Mouse (Mus musculus) embryonic facial prominence, embryonic 12.5 days (tissue): ENCODE results near the gene Pars2. TPM values are rescaled to one million over a fixed set of nuclear protein-coding genes. Genes with fewer than 3 reads are reported as not detected.

Experiments
- ATAC-seq: fragments of 200-750 bp; cut with Nextera tagmentation; 2 replicates; pipeline ENCODE4 v1.8.0; 2017; ENCODE audit not compliant: insufficient number of reproducible peaks, insufficient read depth, low FRiP score, low TSS enrichment
- H3K27ac ChIP-seq: fragments of 300-500 bp; sonication (generic); 2 replicates; pipeline ENCODE4 v1.5.1; 2016; ENCODE audit warnings: mild to moderate bottlenecking
- H3K27me3 ChIP-seq: fragments of 300-500 bp; sonication (generic); 2 replicates; pipeline ENCODE4 v1.6.1; 2016; ENCODE audit warnings: mild to moderate bottlenecking, moderate library complexity
- H3K36me3 ChIP-seq: fragments of 300-500 bp; sonication (generic); 2 replicates; pipeline ENCODE4 v1.6.1; 2016; ENCODE audit warnings: mild to moderate bottlenecking
- H3K4me1 ChIP-seq: fragments of 300-500 bp; sonication (generic); 2 replicates; pipeline ENCODE4 v1.6.1; 2016
- H3K4me2 ChIP-seq: fragments of 300-500 bp; sonication (generic); replicated peaks from 2 replicates; pipeline ENCODE4 v1.6.1; 2016; ENCODE audit warnings: mild to moderate bottlenecking, moderate library complexity
- H3K4me3 ChIP-seq: fragments of 300-500 bp; sonication (generic); 2 replicates; pipeline ENCODE4 v1.5.1; 2016; ENCODE audit warnings: mild to moderate bottlenecking
- H3K9ac ChIP-seq: fragments of 300-500 bp; sonication (generic); 2 replicates; pipeline ENCODE4 v1.6.1; 2016; ENCODE audit warnings: mild to moderate bottlenecking, moderate library complexity
- H3K9me3 ChIP-seq: fragments of 300-500 bp; sonication (generic); 2 replicates; pipeline ENCODE4 v1.6.1; 2016; ENCODE audit warnings: mild to moderate bottlenecking, moderate library complexity
- WGBS: fragments of 180-500 bp; shearing (Covaris S2); methylation state at CpG from one replicate; pipeline ENCODE4 v1.1.7; 2016; 5-methylcytosine and 5-hydroxymethylcytosine counted together
- polyA plus RNA-seq: library from polyadenylated mRNA; unstranded; fragments of >200 nt; fragmentation: Nextera tagmentation; extraction: Ambion mirVana; gene quantifications from 2 replicates; pipeline ENCODE4 v1.2.1, GENCODE M21; 2016

The Pars2 gene
- polyA plus RNA-seq, 1 experiment from 2014 or later: 15.3 TPM

DNA sequence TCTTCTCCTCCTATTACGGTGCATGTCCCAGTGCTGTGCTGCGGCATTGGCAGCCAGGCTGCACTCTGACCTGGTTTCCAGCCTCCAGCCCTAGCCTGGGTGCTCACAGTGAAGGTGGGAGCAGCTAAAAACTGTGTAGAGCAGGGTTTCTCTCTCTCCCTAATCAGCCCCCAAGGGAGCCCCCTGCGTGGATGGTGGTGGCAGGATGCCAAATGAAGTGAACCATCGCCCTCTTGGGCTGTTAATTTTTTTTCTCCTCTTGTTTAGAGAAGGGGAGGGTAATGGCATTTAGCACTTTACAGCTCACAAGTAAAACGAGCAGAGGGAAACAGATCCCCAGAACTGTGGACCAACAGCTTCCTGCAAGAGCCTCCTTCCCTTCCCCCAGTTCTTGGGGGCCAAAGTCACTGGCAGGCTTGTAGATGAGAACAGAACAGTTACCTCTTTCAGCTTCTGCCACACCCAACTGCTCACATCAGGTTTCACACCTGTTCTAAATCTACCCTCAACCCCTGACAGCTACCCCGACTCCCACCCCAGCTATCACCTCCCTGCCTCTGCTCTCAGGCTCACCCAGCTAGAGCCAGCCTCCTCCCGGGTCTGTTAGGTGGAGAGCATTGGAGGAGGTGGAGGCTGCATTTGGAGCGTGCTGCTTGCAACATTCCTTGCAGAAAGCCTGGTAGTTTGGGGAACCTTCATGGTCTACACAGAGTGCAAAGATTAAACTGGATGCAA lies 7.2 kb upstream of the Pars2 start:
- peak overlapping the region; percentile 43; the same call in 1 of the 2 replicates for H3K27ac ChIP-seq

DNA sequence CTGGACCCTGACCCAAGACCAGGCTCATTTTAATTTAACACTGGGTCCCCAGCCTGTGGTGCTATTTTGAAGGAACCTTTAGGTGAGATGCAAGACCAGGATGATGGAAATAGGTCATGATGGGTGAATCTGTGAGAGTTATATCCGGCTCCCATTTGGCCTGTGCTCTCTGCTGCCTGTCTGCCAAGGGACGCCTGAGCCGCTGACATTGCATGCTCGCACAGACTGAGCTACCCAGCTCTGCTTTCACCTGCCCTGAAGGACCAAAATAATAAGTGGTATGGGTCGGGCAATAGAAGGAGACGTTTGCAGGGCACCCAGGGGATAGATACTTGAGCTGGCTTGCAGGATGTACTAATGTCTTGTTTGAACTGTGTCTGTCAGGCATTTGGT lies 6.7 kb upstream of the Pars2 start:
- Histone ChIP-seq H3K4me1 (peaks cover 12% of the 10 kb centered on the region), H3K4me3 (no peak overlapping the region), H3K4me2 (no peak overlapping the region), H3K27ac (peak overlapping the region; percentile 43; the same call in 1 of the 2 replicates), H3K36me3 (no peaks in the 10 kb centered on the region), H3K27me3 (no peaks in the 10 kb centered on the region), H3K9me3 (no peaks in the 10 kb centered on the region), H3K9ac (no peak overlapping the region)
- 60% methylated on average over 6 of the region's 6 CpGs for WGBS
- ATAC-seq: no peak

More for the DNA sequence above, 7.2 kb upstream of the Pars2 start:
- peaks cover 12% of the 10 kb centered on the region for H3K4me1 ChIP-seq
- H3K27me3 ChIP-seq: no peaks in the 10 kb centered on the region
- H3K9me3 ChIP-seq: no peaks in the 10 kb centered on the region
- H3K4me2 ChIP-seq: no peak overlapping the region
- no peak for ATAC-seq
- H3K4me3 ChIP-seq: no peak overlapping the region
- 37% methylated on average over 8 of the region's 8 CpGs for WGBS
- no peaks in the 10 kb centered on the region for H3K36me3 ChIP-seq
- 0 out of 2 replicates have a peak overlapping the region, but pooled peaks have one; percentile 10 for H3K9ac ChIP-seq

DNA sequence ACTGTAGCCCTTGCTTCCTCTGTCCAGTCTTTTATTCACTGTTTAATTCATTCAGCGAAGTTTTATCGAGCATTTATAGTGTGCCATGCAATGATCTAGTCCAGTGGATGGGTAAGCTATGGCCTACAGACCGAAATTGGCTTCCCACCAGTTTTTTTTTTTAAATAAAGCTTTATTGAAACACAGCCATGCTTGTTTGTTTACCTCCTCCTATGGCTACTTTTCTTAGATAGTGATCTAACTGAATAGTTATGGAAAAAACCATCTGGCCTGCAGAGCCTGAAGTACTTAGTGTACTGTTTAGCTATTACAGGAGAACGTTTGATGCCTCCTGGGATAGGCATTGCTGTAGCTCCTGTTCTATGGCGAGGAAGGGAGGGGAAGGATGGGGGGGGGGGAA lies 5.1 kb upstream of the Pars2 start:
- Histone ChIP-seq H3K4me3 (no peak overlapping the region), H3K27ac (no peak overlapping the region), H3K27me3 (no peaks in the 10 kb centered on the region), H3K4me1 (peaks cover 12% of the 10 kb centered on the region), H3K4me2 (no peak overlapping the region), H3K9ac (no peak overlapping the region), H3K9me3 (no peaks in the 10 kb centered on the region), H3K36me3 (no peaks in the 10 kb centered on the region)
- 81% methylated on average over 5 of the region's 5 CpGs for WGBS
- no peak for ATAC-seq

DNA sequence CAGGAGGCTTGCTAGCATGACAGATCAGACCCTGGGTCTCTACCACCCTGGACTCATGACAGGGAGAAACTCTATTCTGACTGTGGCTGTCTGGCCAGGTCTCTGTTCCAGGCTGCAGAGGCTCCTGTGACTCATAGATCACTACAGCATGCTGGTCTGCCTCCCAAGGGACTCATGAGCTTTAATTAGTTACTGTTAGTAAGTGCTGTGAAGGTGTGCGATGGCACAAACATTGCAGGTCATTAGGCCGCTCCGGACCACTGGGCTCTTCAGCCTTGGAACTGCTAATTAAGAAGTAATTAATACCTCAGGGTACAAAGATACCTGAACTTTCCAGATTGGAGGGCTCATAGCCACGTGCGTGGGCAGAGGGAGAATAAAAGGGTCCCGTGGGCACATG lies 3.7 kb upstream of the Pars2 start:
- H3K27me3 ChIP-seq: no peaks in the 10 kb centered on the region
- peaks cover 18% of the 10 kb centered on the region for H3K4me1 ChIP-seq
- no peak for ATAC-seq
- no peak overlapping the region for H3K4me2 ChIP-seq
- H3K9me3 ChIP-seq: no peaks in the 10 kb centered on the region
- H3K4me3 ChIP-seq: no peak overlapping the region
- H3K36me3 ChIP-seq: no peaks in the 10 kb centered on the region
- no peak overlapping the region for H3K9ac ChIP-seq
- 78% methylated on average over 6 of the region's 6 CpGs for WGBS
- no peak overlapping the region for H3K27ac ChIP-seq

DNA sequence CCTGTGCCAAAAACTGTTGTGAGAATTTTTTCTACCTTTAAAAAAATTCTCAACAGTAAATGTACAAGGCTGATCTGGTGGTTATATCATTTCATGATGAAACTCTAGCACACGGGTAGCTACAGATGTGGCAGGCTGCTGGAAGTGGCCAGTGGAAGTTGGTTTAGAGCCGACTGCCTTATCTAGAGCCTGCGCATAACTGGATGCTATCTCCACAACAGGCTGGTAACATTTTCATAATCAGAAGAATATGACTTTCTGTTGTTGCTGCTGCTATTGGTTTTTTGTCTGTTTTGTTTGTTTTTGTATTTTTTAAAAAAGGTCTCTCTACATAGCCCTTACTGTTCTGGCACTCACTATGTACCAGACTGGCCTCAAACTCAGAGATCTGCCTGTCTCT lies 1.7 kb downstream of the Pars2 start:
- Histone ChIP-seq H3K27ac (no peak overlapping the region), H3K36me3 (peaks cover 27% of the 10 kb centered on the region), H3K4me3 (no peak overlapping the region), H3K9ac (no peak overlapping the region), H3K4me2 (no peak overlapping the region), H3K9me3 (no peaks in the 10 kb centered on the region), H3K27me3 (no peaks in the 10 kb centered on the region), H3K4me1 (peaks cover 6% of the 10 kb centered on the region)
- ATAC-seq: no peak
- 86% methylated on average over 3 of the region's 3 CpGs for WGBS

DNA sequence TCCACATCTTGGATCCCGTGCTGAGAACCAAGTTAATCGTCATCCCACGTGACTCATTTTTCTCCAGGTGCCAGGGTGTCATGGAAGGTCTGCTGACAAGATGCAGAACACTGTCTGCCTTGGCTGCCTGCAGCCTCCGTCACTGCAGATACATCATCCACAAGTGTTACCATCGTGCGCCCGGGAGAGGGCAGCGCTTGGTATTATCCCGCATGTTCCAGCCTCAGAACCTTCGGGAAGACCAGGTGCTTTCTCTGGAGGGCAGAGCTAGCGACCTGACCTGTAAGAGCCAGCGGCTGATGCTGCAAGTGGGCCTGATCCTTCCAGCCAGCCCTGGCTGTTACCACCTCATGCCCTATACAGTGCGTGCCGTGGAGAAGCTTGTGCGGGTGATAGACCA lies 2.2 kb downstream of the Pars2 start:
- Histone ChIP-seq H3K4me1 (peaks cover 6% of the 10 kb centered on the region), H3K9me3 (no peaks in the 10 kb centered on the region), H3K4me2 (no peak overlapping the region), H3K27ac (no peak overlapping the region), H3K4me3 (no peak overlapping the region), H3K36me3 (peaks cover 27% of the 10 kb centered on the region), H3K9ac (no peak overlapping the region), H3K27me3 (no peaks in the 10 kb centered on the region)
- ATAC-seq: no peak
- 93% methylated on average over 15 of the region's 15 CpGs for WGBS

DNA sequence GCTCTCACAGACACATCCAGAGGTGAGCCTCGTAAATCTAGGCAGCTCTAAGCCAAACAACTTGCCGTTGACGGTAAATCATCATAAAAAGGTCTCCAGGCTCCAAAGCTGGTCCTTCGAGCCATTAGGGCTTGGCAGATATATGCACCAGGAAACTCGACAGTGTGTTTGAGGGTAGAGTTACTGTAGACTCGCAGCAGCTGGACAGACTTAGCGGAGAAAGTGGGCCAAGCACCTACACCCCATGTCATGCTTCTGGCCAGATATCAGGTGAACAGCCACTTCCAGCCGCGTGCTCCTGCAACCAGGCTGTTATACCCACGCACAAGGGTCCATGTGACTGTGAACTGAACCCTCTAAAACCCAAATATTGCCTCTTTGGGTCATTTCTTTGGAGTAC lies 4.8 kb downstream of the Pars2 start:
- no peak for ATAC-seq
- Histone ChIP-seq H3K4me3 (no peak overlapping the region), H3K4me1 (peaks cover 6% of the 10 kb centered on the region), H3K27ac (no peak overlapping the region), H3K9ac (no peak overlapping the region), H3K4me2 (no peak overlapping the region), H3K27me3 (no peaks in the 10 kb centered on the region), H3K36me3 (peaks cover 45% of the 10 kb centered on the region), H3K9me3 (no peaks in the 10 kb centered on the region)
- WGBS: 89% methylated on average over 10 of the region's 10 CpGs

DNA sequence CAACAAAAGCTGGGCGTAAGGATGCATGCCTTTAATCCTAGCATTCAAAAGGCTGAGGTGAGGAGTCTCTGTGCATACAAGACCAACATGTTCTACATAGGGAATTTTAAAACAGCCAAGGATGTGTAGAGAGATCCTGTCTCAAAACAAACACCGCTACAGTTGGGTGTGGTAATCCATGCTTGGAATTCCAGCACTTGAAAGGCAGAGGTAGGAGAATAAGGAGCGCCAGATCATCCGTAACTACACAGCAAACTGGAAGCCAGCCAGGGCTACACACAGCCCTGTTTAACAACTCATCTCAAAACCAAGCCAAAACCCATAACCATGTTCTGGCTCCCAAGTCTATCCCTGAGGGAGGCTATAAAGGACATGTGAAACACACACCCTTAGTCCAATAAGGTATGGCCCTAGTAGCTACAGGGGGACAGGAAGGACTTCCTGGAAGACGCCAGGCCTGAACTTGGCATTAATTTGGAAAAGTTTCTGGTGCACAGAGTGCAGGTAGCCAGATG lies 13.1 kb downstream of the Pars2 start:
- no peak overlapping the region for H3K4me2 ChIP-seq
- H3K4me3 ChIP-seq: no peak overlapping the region
- H3K27me3 ChIP-seq: no peaks in the 10 kb centered on the region
- H3K36me3 ChIP-seq: peaks cover 96% of the 10 kb centered on the region
- 92% methylated on average over 5 of the region's 5 CpGs for WGBS
- no peaks in the 10 kb centered on the region for H3K9me3 ChIP-seq
- no peak for ATAC-seq
- H3K4me1 ChIP-seq: no peaks in the 10 kb centered on the region
- no peak overlapping the region for H3K27ac ChIP-seq
- no peak overlapping the region for H3K9ac ChIP-seq

DNA sequence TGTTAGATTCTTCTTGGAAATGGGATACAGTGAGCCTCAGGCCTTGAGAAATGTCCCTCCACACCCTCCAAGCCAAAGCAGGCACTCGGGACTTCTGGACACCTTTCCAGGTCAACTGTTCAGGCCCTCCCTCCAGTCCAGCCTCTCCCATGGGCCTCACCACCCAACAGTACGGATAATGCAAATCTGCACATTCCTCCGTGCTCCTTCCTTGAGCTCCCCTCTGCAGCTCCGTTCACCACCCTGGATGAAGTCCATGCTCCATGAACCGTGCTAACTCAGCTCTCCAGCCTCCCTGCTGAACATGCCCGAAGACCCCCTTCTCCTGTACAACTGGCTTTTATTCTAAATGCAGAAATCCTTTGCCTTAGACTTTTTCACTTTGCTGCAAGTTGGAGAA lies 13.8 kb downstream of the Pars2 start:
- 91% methylated on average over 6 of the region's 6 CpGs for WGBS
- Histone ChIP-seq H3K27me3 (no peaks in the 10 kb centered on the region), H3K27ac (no peak overlapping the region), H3K9me3 (no peaks in the 10 kb centered on the region), H3K4me1 (no peaks in the 10 kb centered on the region), H3K9ac (no peak overlapping the region), H3K36me3 (peaks cover 98% of the 10 kb centered on the region), H3K4me2 (no peak overlapping the region), H3K4me3 (no peak overlapping the region)
- no peak for ATAC-seq

DNA sequence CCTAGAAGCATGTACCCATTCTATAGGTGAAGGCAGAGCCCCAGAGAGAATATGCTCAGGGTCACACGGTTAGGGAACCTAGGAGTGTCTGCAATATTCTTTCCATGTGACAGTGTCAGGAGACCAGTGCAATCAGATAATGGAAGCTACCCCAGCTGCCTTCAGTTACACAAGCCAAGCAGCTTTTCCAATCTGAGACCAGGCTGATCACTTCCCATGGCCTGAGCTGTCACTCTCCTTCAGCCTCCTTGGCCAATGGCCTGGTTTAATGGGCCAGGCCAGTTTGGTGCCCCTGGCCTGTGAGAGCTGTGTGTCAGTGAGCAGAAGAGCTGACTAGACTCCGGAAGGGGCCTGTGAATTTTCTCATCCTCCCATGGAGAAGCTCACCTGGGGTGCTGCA lies 14.4 kb downstream of the Pars2 start:
- peaks cover 98% of the 10 kb centered on the region for H3K36me3 ChIP-seq
- H3K9ac ChIP-seq: no peak overlapping the region
- H3K27ac ChIP-seq: no peak overlapping the region
- ATAC-seq: no peak
- H3K4me3 ChIP-seq: no peak overlapping the region
- no peaks in the 10 kb centered on the region for H3K4me1 ChIP-seq
- H3K4me2 ChIP-seq: no peak overlapping the region
- no peaks in the 10 kb centered on the region for H3K9me3 ChIP-seq
- 95% methylated on average over 2 of the region's 2 CpGs for WGBS
- no peaks in the 10 kb centered on the region for H3K27me3 ChIP-seq

DNA sequence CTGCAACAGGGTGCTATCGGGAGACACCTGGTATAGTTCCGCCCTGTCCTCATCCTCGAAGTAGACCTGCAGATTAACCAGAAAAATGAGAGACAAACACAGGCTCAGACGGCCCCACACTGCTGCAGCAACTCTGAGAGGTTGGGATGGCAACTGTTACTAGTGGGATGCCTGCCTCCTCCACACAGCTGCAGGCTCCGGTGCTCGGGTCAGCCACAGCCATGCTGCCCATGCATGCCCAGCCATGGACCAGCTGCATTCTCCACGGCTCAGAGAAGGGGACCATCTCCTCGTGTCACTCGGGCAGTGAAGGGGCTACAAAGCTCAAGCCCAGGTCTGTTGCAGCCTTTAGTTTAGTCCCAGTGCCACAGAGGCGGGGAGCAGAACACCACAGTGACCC lies 14.8 kb downstream of the Pars2 start:
- H3K27ac ChIP-seq: no peak overlapping the region
- peaks cover 98% of the 10 kb centered on the region for H3K36me3 ChIP-seq
- H3K9ac ChIP-seq: no peak overlapping the region
- no peaks in the 10 kb centered on the region for H3K9me3 ChIP-seq
- no peak overlapping the region for H3K4me2 ChIP-seq
- no peaks in the 10 kb centered on the region for H3K4me1 ChIP-seq
- WGBS: 92% methylated on average over 10 of the region's 10 CpGs
- ATAC-seq: no peak
- H3K4me3 ChIP-seq: no peak overlapping the region
- no peaks in the 10 kb centered on the region for H3K27me3 ChIP-seq

DNA sequence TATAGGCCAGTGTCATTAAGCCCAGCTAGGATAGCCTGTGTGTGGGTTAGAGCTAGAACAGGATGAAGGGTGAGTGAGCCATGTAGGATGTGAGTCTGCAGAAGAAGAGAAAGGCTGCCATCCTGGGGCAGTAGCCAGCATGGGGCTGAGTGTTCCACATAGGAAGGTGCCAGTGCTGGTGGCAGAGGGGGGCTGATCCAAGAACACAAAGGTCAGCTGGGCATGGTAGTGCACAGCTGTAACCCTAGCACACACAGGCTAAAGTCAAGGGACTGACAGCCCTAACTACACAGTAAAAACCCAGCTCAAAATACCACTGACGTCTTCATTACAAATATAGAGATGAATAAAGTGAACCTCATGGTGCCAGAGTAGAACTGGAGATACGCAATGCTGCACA lies 15.7 kb downstream of the Pars2 start:
- 91% methylated on average over 2 of the region's 2 CpGs for whole genome bisulfite sequencing
- ATAC-seq: no peak
- no peaks in the 10 kb centered on the region for H3K4me1 ChIP-seq
- H3K36me3 ChIP-seq: peaks cover 98% of the 10 kb centered on the region
- no peak overlapping the region for H3K4me3 ChIP-seq
- no peak overlapping the region for H3K27ac ChIP-seq
- no peaks in the 10 kb centered on the region for H3K27me3 ChIP-seq
- H3K9me3 ChIP-seq: no peaks in the 10 kb centered on the region
- H3K4me2 ChIP-seq: no peak overlapping the region
- no peak overlapping the region for H3K9ac ChIP-seq
